Mouse (Mus musculus): ENCODE measurements at regions not wholly inside any gene's neighbourhood (a gene's known extent, or its start where the extent isn't known, plus 50 kb on each side); places are given as distances from the start of the nearest gene placed in this dataset.

GRCm38 (mm10) chrX:166708106-166708505 is 122.6 kb upstream of the Egfl6 start:
- H3K27me3 ChIP-seq (replicated peaks) = no peaks in the 10 kb centered on the region
- TF ChIP-seq SIN3A (IDR thresholded peaks at IDR 0.05; ENCODE audit: low read length) = no peak
- no peak for TF ChIP-seq EP300 (IDR thresholded peaks at IDR 0.05; ENCODE audit: low read length)
- no peak for TF ChIP-seq KAT2A (IDR thresholded peaks at IDR 0.05; ENCODE audit: insufficient replicate concordance, low read length)
- no peak for TF ChIP-seq MEF2A (IDR thresholded peaks at IDR 0.05; ENCODE audit: borderline replicate concordance, low read depth, low read length)
- no peak for TF ChIP-seq GABPA (IDR thresholded peaks at IDR 0.05; ENCODE audit: insufficient replicate concordance, low read depth, low read length)
- no peaks in the 10 kb centered on the region for H3K79me2 ChIP-seq (replicated peaks; ENCODE audit: control insufficient read depth, extremely low read depth, insufficient read depth, poor library complexity, severe bottlenecking)
- no peak overlapping the region for H3K4me3 ChIP-seq (replicated peaks in 1 of 3; ENCODE audit: low read depth in 2 of 3, low read length in 2 of 3, poor library complexity in 1 of 3)
- no peak overlapping the region for H3K27ac ChIP-seq (ENCODE audit: insufficient read depth, low read depth)
- 0 out of 4 replicates have a peak, but pooled peaks cover 0 to 2% of the 10 kb centered on the region in 2 experiments for H3K4me1 ChIP-seq (ENCODE audit: control insufficient read depth in 1 of 2, insufficient read depth in 2 of 2)
- no peaks in the 10 kb centered on the region for H3K36me3 ChIP-seq (replicated peaks in 1 of 2; ENCODE audit: control insufficient read depth in 1 of 2, insufficient read depth in 1 of 2, low read length in 1 of 2)
- dilution Hi-C loops (cut with MboI; ENCODE audit: extremely low pct_ligation_motif_present, extremely low pct_unique_long_range_greater_than_20kb, low sequenced_read_pairs) = no loop called here
- no peak for DNase-seq (ENCODE audit: extremely low read depth)
- no peaks in the 10 kb centered on the region for H3K9me3 ChIP-seq (replicated peaks; ENCODE audit: low read length)
- H3K9ac ChIP-seq (ENCODE audit: insufficient read depth, low read depth) = no peak overlapping the region
- in situ Hi-C loops (cut with MboI; ENCODE audit: low pct_ligation_motif_present, low pct_unique_long_range_greater_than_20kb, low sequenced_read_pairs) = no loop called here
- no peak overlapping the region for H3K4me2 ChIP-seq (ENCODE audit: insufficient read depth, low read depth, poor library complexity, severe bottlenecking)

DNA sequence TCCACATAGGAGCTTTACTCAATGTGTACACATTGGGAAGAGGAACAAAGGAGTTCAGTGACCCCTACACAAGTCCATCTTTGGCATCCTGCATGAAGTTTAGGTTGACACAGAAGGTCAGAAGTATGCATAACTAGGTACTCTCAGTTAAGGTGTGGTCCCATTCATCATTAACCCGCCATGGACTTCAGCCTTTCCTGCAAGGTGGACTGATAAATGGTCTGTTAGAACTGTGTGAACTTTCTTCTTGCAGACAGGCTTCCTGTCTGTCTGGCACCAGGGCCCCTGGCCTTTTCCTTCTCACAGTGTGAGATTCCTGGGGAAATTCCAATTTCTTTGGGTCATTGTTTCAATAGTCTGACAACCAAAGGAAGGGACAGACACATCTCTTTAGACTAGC is 121.5 kb upstream of the Egfl6 start:
- dilution Hi-C loops (cut with MboI; ENCODE audit: extremely low pct_ligation_motif_present, extremely low pct_unique_long_range_greater_than_20kb, low sequenced_read_pairs) (no loop called here), in situ Hi-C loops (cut with MboI; ENCODE audit: low pct_ligation_motif_present, low pct_unique_long_range_greater_than_20kb, low sequenced_read_pairs) (no loop called here)
- H3K9me3 ChIP-seq (replicated peaks; ENCODE audit: low read length) = no peaks in the 10 kb centered on the region
- no peak overlapping the region for H3K27ac ChIP-seq (ENCODE audit: insufficient read depth, low read depth)
- DNase-seq (ENCODE audit: extremely low read depth) = no peak
- H3K36me3 ChIP-seq (replicated peaks in 1 of 2; ENCODE audit: control insufficient read depth in 1 of 2, insufficient read depth in 1 of 2, low read length in 1 of 2) = no peaks in the 10 kb centered on the region
- no peak overlapping the region for H3K9ac ChIP-seq (ENCODE audit: insufficient read depth, low read depth)
- H3K4me1 ChIP-seq (ENCODE audit: control insufficient read depth in 1 of 2, insufficient read depth in 2 of 2) = 0 out of 4 replicates have a peak, but pooled peaks cover 0 to 2% of the 10 kb centered on the region in 2 experiments
- H3K79me2 ChIP-seq (replicated peaks; ENCODE audit: control insufficient read depth, extremely low read depth, insufficient read depth, poor library complexity, severe bottlenecking) = no peaks in the 10 kb centered on the region
- no peak for TF ChIP-seq ZNF384 (IDR thresholded peaks at IDR 0.05; ENCODE audit: low read depth, low read length)
- TF ChIP-seq UBTF (IDR thresholded peaks at IDR 0.05; ENCODE audit: low read depth, low read length) = no peak
- no peak for TF ChIP-seq MAX (IDR thresholded peaks at IDR 0.05; ENCODE audit: low read length)
- no peak for TF ChIP-seq POLR2A (IDR thresholded peaks at IDR 0.05; ENCODE audit: low read depth, low read length)
- TF ChIP-seq NELFE (IDR thresholded peaks at IDR 0.05; ENCODE audit: low read depth, low read length) = no peak
- no peak for TF ChIP-seq CTCF (conservative IDR thresholded peaks at IDR 0.05 in 1 of 2, IDR thresholded peaks at IDR 0.05 in 1 of 2; ENCODE audit: low read depth in 2 of 2, low read length in 2 of 2)
- TF ChIP-seq ETS1 (conservative IDR thresholded peaks at IDR 0.05; ENCODE audit: low read depth, low read length) = no peak
- no peak for TF ChIP-seq ELF1 (IDR thresholded peaks at IDR 0.05; ENCODE audit: low read depth, low read length)
- TF ChIP-seq BHLHE40 (IDR thresholded peaks at IDR 0.05; ENCODE audit: low read depth, low read length) = no peak
- TF ChIP-seq RAD21 (IDR thresholded peaks at IDR 0.05; ENCODE audit: low read depth, low read length) = no peak
- TF ChIP-seq JUND (conservative IDR thresholded peaks at IDR 0.05; ENCODE audit: low read depth, low read length) = no peak
- no peak for TF ChIP-seq KAT2A (IDR thresholded peaks at IDR 0.05; ENCODE audit: insufficient replicate concordance, low read length)
- TF ChIP-seq MYC (IDR thresholded peaks at IDR 0.05; ENCODE audit: low read depth, low read length) = no peak
- no peak for TF ChIP-seq MAZ (IDR thresholded peaks at IDR 0.05; ENCODE audit: low read depth, low read length)
- no peak overlapping the region for H3K4me2 ChIP-seq (ENCODE audit: insufficient read depth, low read depth, poor library complexity, severe bottlenecking)
- no peak overlapping the region for H3K4me3 ChIP-seq (replicated peaks in 1 of 3; ENCODE audit: low read depth in 2 of 3, low read length in 2 of 3, poor library complexity in 1 of 3)
- no peaks in the 10 kb centered on the region for H3K27me3 ChIP-seq (replicated peaks)

Data from CH12.LX (cell line).